Comparison of ENCODE assay signal across 8 mouse cellular contexts in the genomic region with DNA sequence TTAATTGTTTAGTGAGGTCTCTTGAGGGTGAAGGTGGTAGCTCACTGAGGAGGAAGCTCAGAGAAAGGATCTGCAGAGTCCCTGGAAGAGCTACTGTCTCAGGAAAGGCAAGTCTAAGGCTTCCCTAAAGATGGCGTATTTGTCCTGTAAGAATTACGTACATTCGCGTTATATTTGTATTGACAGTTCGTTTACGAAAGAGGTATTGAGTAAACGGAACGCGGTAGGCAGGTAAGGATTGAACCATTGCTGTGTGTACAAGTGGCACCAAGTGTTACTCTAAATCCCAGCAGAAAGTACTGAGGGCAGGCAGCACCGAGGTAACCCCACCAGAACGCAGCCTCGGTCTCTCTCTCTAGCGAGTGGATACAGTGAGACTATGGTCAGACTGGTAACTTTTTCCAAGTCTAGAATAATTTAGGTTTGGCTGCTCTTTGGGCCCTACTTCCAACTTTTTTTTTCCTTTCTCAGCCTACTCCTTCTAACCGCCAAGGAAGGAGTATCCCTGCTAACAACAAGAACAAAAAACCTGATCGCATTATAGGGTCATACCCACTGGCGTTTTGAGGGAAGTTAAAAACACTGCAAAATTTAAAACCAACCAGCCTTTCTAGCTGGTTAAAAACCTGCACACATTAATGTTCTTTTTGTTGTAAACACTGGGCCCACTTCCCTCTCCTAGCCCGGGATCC. TPM values are rescaled to one million over a fixed set of nuclear protein-coding genes. Genes with fewer than 3 reads are reported as not detected.
DNase-seq lines count a peak whose midpoint lies in the region; ATAC-seq lines count a peak whose summit lies in the region.

A gene (plus strand): TSS at position 45 of the 692 bp plus-strand sequence.

- H3K27ac ChIP-seq in embryonic facial prominence, embryonic 13.5 days, result peak within 1 kb of the TSS; percentile 100
- peak within 1 kb of the TSS; percentile 89 for H3K27ac ChIP-seq in liver, embryonic 15.5 days (replicated peaks)

- no peaks in the 10 kb centered on the region for H3K36me3 ChIP-seq in embryonic facial prominence, embryonic 13.5 days
- no peaks in the 10 kb centered on the region for H3K36me3 ChIP-seq in liver, embryonic 15.5 days (replicated peaks)

- H3K27me3 ChIP-seq in embryonic facial prominence, embryonic 13.5 days, result no peaks in the 10 kb centered on the region
- H3K27me3 ChIP-seq in liver, embryonic 15.5 days, result no peaks in the 10 kb centered on the region

- 2% methylated on average over 17 of the region's 17 CpGs for WGBS in embryonic facial prominence, embryonic 13.5 days
- 5% methylated on average over 17 of the region's 17 CpGs for WGBS in liver, embryonic 15.5 days (ENCODE audit: insufficient replicate concordance)

- ATAC-seq in embryonic facial prominence, embryonic 13.5 days (ENCODE audit: insufficient number of reproducible peaks, insufficient read depth, low FRiP score, low TSS enrichment, low read depth), result peak; percentile 13; the same call in 1 of the 2 replicates
- ATAC-seq in liver, embryonic 15.5 days (ENCODE audit: insufficient read depth), result no peak

- peak within 1 kb of the TSS; percentile 99 for H3K9ac ChIP-seq in embryonic facial prominence, embryonic 13.5 days
- peak within 1 kb of the TSS; percentile 96 for H3K9ac ChIP-seq in liver, embryonic 15.5 days

- peak; percentile 24 for DNase-seq in CD4-positive, CD25-positive, alpha-beta regulatory T cell, adult 2 months (ENCODE audit: low read depth, low spot score)
- DNase-seq in MN1 (ENCODE audit: low spot score) (peak; percentile 8), adipocyte (ENCODE audit: low spot score) (no peak)
- DNase-seq in heart, adult 8-10 months (ENCODE audit: low spot score), result peak; percentile 31
- peak; percentile 32 to 33 for DNase-seq in kidney, adult 8-10 months
- DNase-seq in ovary, postnatal 14 days (ENCODE audit: low spot score), result peak; percentile 12

- H3K9me3 ChIP-seq in embryonic facial prominence, embryonic 13.5 days, result no peaks in the 10 kb centered on the region
- no peaks in the 10 kb centered on the region for H3K9me3 ChIP-seq in liver, embryonic 15.5 days (replicated peaks)

- peak within 1 kb of the TSS; percentile 94 for H3K4me3 ChIP-seq in embryonic facial prominence, embryonic 13.5 days
- peak within 1 kb of the TSS; percentile 93 for H3K4me3 ChIP-seq in liver, embryonic 15.5 days (replicated peaks)

- H3K4me2 ChIP-seq in embryonic facial prominence, embryonic 13.5 days, result peak within 1 kb of the TSS; percentile 66
- peak within 1 kb of the TSS; percentile 90 for H3K4me2 ChIP-seq in liver, embryonic 15.5 days

- H3K4me1 ChIP-seq in embryonic facial prominence, embryonic 13.5 days, result peaks cover 31% of the 10 kb centered on the region
- peaks cover 34% of the 10 kb centered on the region for H3K4me1 ChIP-seq in liver, embryonic 15.5 days (replicated peaks)

RNA-seq across cellular contexts. Expression of the gene that starts here (rescaled TPM):
- polyA plus RNA-seq in embryonic facial prominence, embryonic 13.5 days (2015; fragmentation: Nextera tagmentation; extraction: Ambion mirVana), result 144 and 157 TPM in 2 replicates
- total RNA-seq in heart, adult 8-10 months (2022), result 10 to 100 TPM; 85.9 to 98.0 (median 89.2) TPM
- 51.1 and 55.3 TPM in 2 replicates for polyA plus RNA-seq in liver, embryonic 15.5 days (2015; fragmentation: Nextera tagmentation; extraction: Ambion mirVana)
